Mouse (Mus musculus) midbrain, embryonic 12.5 days (tissue): Measurements from ENCODE around the gene Hbb-bh2. TPM values are rescaled to one million over a fixed set of nuclear protein-coding genes. Genes with fewer than 3 reads are reported as not detected.
"Not testable (repeated sequence)": the region's sequence is repeated elsewhere in the genome, so short reads cannot be mapped to it uniquely, and the experiment has no call there.

ENCODE experiments used
- ATAC-seq: fragments of 200-750 bp; cut with Nextera tagmentation; 2 replicates; pipeline ENCODE4 v1.8.0; 2017; ENCODE audit warnings: low read depth, moderate TSS enrichment, moderate library complexity; ENCODE audit not compliant: low FRiP score
- H3K27ac ChIP-seq: fragments of 300-500 bp; sonication (generic); replicated peaks from 2 replicates; pipeline ENCODE4 v1.5.1; 2016; ENCODE audit warnings: mild to moderate bottlenecking
- H3K27me3 ChIP-seq: fragments of 300-500 bp; sonication (generic); 2 replicates; pipeline ENCODE4 v1.6.1; 2016; ENCODE audit warnings: mild to moderate bottlenecking
- H3K36me3 ChIP-seq: fragments of 300-500 bp; sonication (generic); 2 replicates; pipeline ENCODE4 v1.6.1; 2016
- H3K4me1 ChIP-seq: fragments of 300-500 bp; sonication (generic); 2 replicates; pipeline ENCODE4 v1.6.1; 2016
- H3K4me2 ChIP-seq: fragments of 300-500 bp; sonication (generic); replicated peaks from 2 replicates; pipeline ENCODE4 v1.6.1; 2016; ENCODE audit warnings: mild to moderate bottlenecking, moderate library complexity
- H3K4me3 ChIP-seq: fragments of 300-500 bp; sonication (generic); 2 replicates; pipeline ENCODE4 v1.5.1; 2016; ENCODE audit warnings: mild to moderate bottlenecking
- H3K9ac ChIP-seq: fragments of 300-500 bp; sonication (generic); replicated peaks from 2 replicates; pipeline ENCODE4 v1.6.1; 2016; ENCODE audit warnings: mild to moderate bottlenecking, moderate library complexity
- H3K9me3 ChIP-seq: fragments of 300-500 bp; sonication (generic); 2 replicates; pipeline ENCODE4 v1.6.1; 2016; ENCODE audit warnings: mild to moderate bottlenecking
- WGBS: fragments of 180-500 bp; shearing (Covaris S2); methylation state at CpG from one replicate; pipeline ENCODE4 v1.1.7; 2016; 5-methylcytosine and 5-hydroxymethylcytosine counted together
- polyA plus RNA-seq: library from polyadenylated mRNA; unstranded; fragments of >200 nt; fragmentation: Nextera tagmentation; extraction: Ambion mirVana; gene quantifications from 2 replicates; pipeline ENCODE4 v1.2.1, GENCODE M21; 2016

Hbb-bh2 gene
- polyA plus RNA-seq, 1 experiment from 2014 or later: not detected

DNA sequence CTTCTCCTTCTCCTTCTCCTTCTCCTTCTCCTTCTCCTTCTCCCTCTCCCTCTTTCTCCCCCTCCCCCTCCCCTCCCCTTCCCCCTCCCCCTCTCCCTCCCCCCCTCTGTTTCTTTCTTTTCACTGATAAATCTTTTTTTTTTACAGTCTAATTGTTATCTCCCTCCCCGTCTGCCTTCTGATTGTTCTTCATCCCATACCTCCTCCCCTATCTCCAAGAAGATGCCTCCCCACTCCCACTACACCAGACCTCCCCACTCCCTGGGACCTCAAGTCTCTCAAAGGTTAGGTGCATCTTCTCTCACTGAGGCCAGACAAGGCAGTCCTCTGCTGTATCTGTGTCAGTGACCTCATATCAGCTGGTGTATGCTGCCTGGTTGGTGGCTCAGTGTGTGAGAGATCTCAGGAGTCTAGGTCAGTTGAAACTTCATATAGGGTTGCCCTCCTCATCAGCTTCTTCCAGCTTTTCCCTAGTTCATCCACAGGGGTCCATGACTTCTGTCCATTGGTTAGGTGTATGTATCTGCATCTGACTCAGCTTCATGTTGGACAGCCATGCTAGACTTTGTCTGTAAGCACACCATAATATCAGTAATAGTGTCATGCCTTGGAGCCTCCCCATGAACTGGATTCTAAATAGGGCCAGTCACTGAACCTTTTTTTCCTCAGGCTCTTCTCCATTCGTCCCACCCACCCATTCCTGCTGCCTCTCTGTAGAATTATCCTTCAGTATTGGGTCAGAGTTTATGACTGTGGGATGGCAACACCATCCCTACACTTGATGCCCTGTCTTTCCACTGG lies 4.4 kb upstream of the Hbb-bh2 start:
- no peak overlapping the region for H3K27ac ChIP-seq
- H3K9me3 ChIP-seq: no peaks in the 10 kb centered on the region
- no peaks in the 10 kb centered on the region for H3K4me1 ChIP-seq
- no peak overlapping the region for H3K9ac ChIP-seq
- no peak overlapping the region for H3K4me2 ChIP-seq
- H3K36me3 ChIP-seq: no peaks in the 10 kb centered on the region
- no peak overlapping the region for H3K4me3 ChIP-seq
- no peaks in the 10 kb centered on the region for H3K27me3 ChIP-seq
- ATAC-seq: no peak
- whole genome bisulfite sequencing: 46% methylated on average over 2 of the region's 2 CpGs

- Histone ChIP-seq H3K27ac (no peak within 1 kb of the TSS), H3K4me1 (no peaks in the 10 kb centered on the region), H3K4me2 (no peak within 1 kb of the TSS), H3K36me3 (no peaks in the 10 kb centered on the region), H3K9me3 (no peaks in the 10 kb centered on the region), H3K27me3 (no peaks in the 10 kb centered on the region), H3K4me3 (no peak within 1 kb of the TSS), H3K9ac (no peak within 1 kb of the TSS)
- 78% methylated on average over 2 of the region's 2 CpGs for WGBS
- no peak for ATAC-seq
Observed at GRCm38 (mm10) chr7:103843034-103843433, 2.7 kb upstream of the Hbb-bh2 start, which contains the start of gene Hbb-bh1. TSS of gene Hbb-bh1 (minus strand) at chr7:103843164.

DNA sequence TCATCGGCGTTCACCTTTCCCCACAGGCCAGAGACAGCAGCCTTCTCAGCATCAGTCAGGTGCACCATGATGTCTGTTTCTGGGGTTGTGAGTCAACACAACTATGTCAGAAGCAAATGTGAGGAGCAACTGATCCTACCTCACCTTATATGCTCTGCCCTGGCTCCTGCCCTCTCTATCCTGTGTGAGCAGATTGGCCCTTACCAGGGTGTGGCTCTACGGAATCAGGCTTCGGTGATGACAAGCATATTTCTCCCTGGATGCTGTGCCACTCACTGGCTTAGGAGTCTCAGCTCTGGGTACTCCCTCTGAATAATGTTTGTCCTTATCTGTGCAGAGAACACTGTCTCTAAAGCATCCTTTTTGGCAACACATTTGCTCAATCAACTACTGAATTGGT lies 12.5 kb downstream of the Hbb-bh2 start, which contains the start of gene Hbb-bs:
Gene Hbb-bs (minus strand): TSS at position 289 of the 400 bp plus-strand sequence.
- no peaks in the 10 kb centered on the region for H3K27me3 ChIP-seq
- H3K4me1 ChIP-seq: no peaks in the 10 kb centered on the region
- 87% methylated on average over 4 of the region's 4 CpGs for WGBS
- H3K4me3 ChIP-seq: no peak within 1 kb of the TSS
- no peak for ATAC-seq
- H3K9me3 ChIP-seq: no peaks in the 10 kb centered on the region
- no peaks in the 10 kb centered on the region for H3K36me3 ChIP-seq
- H3K4me2 ChIP-seq: no peak within 1 kb of the TSS
- H3K9ac ChIP-seq: no peak within 1 kb of the TSS
- no peak within 1 kb of the TSS for H3K27ac ChIP-seq

GRCm38 (mm10) chr7:103827139-103827538 lies 13.2 kb downstream of the Hbb-bh2 start:
- H3K9ac ChIP-seq, H3K4me1 ChIP-seq, H3K27ac ChIP-seq, H3K36me3 ChIP-seq, H3K4me3 ChIP-seq, H3K4me2 ChIP-seq, ATAC-seq, H3K9me3 ChIP-seq, H3K27me3 ChIP-seq: not testable (repeated sequence)
- WGBS: no CpG with 5 or more reads among the region's 2 CpGs

DNA sequence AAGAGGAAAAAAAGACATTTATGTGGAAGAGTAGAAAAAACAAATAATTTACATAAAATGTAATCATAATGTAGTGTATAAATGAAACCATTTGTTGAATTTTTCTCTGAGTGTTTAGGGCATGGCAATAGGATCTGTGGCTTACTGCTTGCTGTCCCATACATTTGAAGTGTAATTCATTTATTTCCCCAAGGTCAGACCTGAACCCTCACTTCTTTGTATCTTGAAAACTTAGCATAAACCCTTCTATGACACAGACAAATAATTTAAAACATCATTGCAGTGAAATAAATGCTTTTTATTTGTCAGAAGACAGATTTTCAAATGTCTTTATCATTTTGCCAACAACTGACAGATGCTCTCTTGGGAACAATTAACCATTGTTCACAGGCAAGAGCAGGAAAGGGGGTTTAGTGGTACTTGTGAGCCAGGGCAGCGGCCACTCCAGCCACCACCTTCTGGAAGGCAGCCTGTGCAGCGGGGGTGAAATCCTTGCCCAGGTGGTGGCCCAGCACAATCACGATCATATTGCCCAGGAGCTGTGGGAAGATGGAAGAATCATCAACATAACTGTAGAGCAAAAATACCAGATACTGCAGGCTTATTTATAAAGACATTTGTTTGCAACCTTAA lies 13.9 kb downstream of the Hbb-bh2 start:
- no peaks in the 10 kb centered on the region for H3K27me3 ChIP-seq
- 57% methylated on average over 3 of the region's 3 CpGs for WGBS

DNA sequence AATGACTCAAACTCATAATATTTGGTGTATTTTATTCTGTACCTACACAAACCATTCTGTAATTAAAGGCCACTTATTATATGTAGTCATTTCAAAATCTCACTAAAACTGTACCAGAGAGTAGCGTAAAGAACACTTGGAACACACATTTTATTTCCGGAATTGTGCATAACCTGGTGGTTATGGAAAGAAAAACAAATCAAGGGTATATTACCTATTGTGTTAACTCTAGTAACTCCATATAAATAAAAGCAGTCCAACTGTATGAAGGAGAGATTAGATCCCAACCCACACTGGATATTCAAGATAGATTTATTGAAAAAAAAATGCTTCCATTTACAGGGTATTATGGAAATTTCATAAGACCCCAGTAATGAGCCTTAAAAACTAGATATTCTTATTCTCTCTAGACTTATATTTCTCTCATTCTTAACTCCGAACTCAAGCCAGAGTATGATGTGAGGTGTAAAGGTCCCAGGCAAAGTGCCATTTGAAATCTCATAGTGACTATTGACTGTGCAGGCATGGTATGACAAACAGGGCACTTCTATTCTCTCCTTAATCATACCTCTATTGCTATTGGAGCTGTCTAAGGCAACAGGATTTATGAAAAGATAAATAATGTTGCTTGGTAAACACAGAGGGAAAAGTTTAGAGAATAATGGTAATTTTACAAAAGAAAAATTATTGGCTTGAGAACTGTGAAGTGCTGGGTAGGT lies 14.6 kb downstream of the Hbb-bh2 start:
- Histone ChIP-seq H3K9ac (no peak overlapping the region), H3K4me1 (no peaks in the 10 kb centered on the region), H3K27ac (no peak overlapping the region), H3K9me3 (no peaks in the 10 kb centered on the region), H3K27me3 (no peaks in the 10 kb centered on the region), H3K36me3 (no peaks in the 10 kb centered on the region), H3K4me2 (no peak overlapping the region), H3K4me3 (no peak overlapping the region)
- no peak for ATAC-seq
- WGBS: 94% methylated on average over 3 of the region's 3 CpGs

More for the DNA sequence above, 13.9 kb downstream of the Hbb-bh2 start:
- Histone ChIP-seq H3K4me2 (no peak overlapping the region), H3K4me3 (no peak overlapping the region), H3K4me1 (no peaks in the 10 kb centered on the region), H3K36me3 (no peaks in the 10 kb centered on the region), H3K9ac (no peak overlapping the region), H3K27ac (no peak overlapping the region), H3K9me3 (no peaks in the 10 kb centered on the region)
- ATAC-seq: no peak

DNA sequence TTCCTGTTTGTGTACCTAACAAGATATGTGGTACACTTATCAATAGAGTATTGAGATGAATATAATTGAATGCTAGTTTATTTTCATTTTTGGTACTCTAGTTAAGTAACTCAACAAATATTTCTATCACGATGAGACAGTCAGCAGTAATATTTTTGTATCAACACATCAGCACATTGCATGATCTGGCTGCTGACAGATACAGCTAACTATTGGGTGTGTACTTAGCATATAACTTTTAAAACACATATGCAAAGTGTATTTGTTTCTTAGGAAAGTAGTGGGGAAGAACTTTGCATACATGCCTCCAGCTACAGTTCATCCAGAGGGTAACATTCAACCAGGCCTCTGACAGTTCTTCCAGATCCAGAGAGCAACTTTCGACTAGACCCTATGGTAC lies 15.7 kb downstream of the Hbb-bh2 start:
- Histone ChIP-seq H3K9ac (no peak overlapping the region), H3K4me2 (no peak overlapping the region), H3K9me3 (no peaks in the 10 kb centered on the region), H3K4me3 (no peak overlapping the region), H3K27me3 (no peaks in the 10 kb centered on the region), H3K4me1 (no peaks in the 10 kb centered on the region), H3K27ac (no peak overlapping the region), H3K36me3 (no peaks in the 10 kb centered on the region)
- no peak for ATAC-seq
- 84% methylated on average over 2 of the region's 2 CpGs for WGBS

GRCm38 (mm10) chr7:103815085-103815484 lies 25.2 kb downstream of the Hbb-bh2 start:
- H3K4me3 ChIP-seq, H3K36me3 ChIP-seq, H3K4me1 ChIP-seq, H3K27ac ChIP-seq, H3K9ac ChIP-seq, ATAC-seq, H3K9me3 ChIP-seq, H3K27me3 ChIP-seq, H3K4me2 ChIP-seq: not testable (repeated sequence)
- WGBS: no CpG with 5 or more reads among the region's 2 CpGs

DNA sequence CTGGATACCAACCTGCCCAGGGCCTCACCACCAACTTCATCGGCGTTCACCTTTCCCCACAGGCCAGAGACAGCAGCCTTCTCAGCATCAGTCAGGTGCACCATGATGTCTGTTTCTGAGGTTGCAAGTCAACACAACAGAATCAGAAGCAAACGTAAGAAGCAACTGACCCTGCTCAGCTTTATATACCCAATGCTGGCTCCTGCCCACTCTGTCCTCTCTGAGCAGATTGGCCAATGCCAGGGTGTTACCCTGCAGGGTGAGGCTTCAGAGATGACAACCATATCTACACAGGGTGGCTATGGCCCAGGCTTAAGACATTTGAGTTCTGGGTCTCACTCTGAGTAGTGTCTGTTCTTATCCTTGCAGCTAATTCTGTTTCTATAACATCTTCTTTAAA lies 26.6 kb downstream of the Hbb-bh2 start, which contains the start of gene Hbb-bt:
Gene Hbb-bt (minus strand): TSS at position 231 of the 400 bp plus-strand sequence.
- Histone ChIP-seq H3K4me1 (no peaks in the 10 kb centered on the region), H3K4me2 (no peak within 1 kb of the TSS), H3K9me3 (no peaks in the 10 kb centered on the region), H3K4me3 (no peak within 1 kb of the TSS), H3K27me3 (no peaks in the 10 kb centered on the region), H3K27ac (no peak within 1 kb of the TSS), H3K36me3 (no peaks in the 10 kb centered on the region), H3K9ac (no peak within 1 kb of the TSS)
- 85% methylated on average over 3 of the region's 3 CpGs for WGBS
- no peak for ATAC-seq

- H3K9ac ChIP-seq, H3K4me2 ChIP-seq, H3K36me3 ChIP-seq, H3K9me3 ChIP-seq, H3K4me3 ChIP-seq, ATAC-seq, H3K27ac ChIP-seq, H3K4me1 ChIP-seq, H3K27me3 ChIP-seq: not testable (repeated sequence)
- no CpG with 5 or more reads among the region's 3 CpGs for WGBS
Observed at GRCm38 (mm10) chr7:103813152-103813551, 27.2 kb downstream of the Hbb-bh2 start.

GRCm38 (mm10) chr7:103812174-103812573 lies 28.1 kb downstream of the Hbb-bh2 start:
- 80% methylated on average over 1 of the region's 1 CpGs for WGBS
- no peak overlapping the region for H3K4me2 ChIP-seq

More at GRCm38 (mm10) chr7:103812174-103812573, 28.1 kb downstream of the Hbb-bh2 start:
- Histone ChIP-seq H3K9ac (no peak overlapping the region), H3K27me3 (no peaks in the 10 kb centered on the region), H3K4me3 (no peak overlapping the region), H3K27ac (no peak overlapping the region), H3K36me3 (no peaks in the 10 kb centered on the region), H3K4me1 (no peaks in the 10 kb centered on the region), H3K9me3 (no peaks in the 10 kb centered on the region)
- ATAC-seq: no peak
